Mouse (Mus musculus) liver, postnatal 0 days (tissue): ENCODE measurements around the gene Olfr148.

Source experiments
- CTCF ChIP-seq: sonication (generic); IDR thresholded peaks from 2 replicates; pipeline ENCODE4 v1.5.1; 2016; ENCODE audit warnings: antibody characterized with exemption, low read depth
- EP300 ChIP-seq: IDR thresholded peaks from 2 replicates; pipeline ENCODE4 v1.6.1; 2016; ENCODE audit warnings: antibody characterized with exemption, low read depth, mild to moderate bottlenecking

DNA sequence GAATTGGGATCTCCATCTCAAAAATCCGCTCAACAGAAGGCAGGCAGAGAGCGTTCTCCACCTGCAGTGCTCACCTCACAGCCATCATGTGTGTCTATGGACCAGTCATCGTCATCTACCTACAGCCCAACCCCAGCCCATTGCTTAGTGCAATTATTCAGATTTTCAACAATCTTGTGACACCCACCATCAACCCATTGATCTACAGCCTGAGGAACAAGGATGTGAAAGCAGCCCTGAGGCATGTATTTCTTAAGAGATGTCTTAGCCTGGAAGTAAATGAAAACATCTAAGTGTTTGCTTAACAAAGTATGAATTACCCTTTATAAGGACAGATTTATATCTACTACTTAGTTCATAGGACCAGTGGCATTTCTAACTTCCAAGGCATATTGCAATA, 13.3 kb downstream of the Olfr148 start:
- no peak for TF ChIP-seq CTCF
- TF ChIP-seq EP300, result no peak
